Mouse (Mus musculus) liver, adult 2 months (tissue): ENCODE results near the gene Nadk2.

Experiments used
- CTCF ChIP-seq: fragments of 200-500 bp; IDR thresholded peaks from 2 replicates; pipeline ENCODE4 v1.5.1; 2011; ENCODE audit warnings: low read depth, low read length, control low read depth
- POLR2A ChIP-seq: fragments of 200-500 bp; IDR thresholded peaks from 2 replicates; pipeline ENCODE4 v1.6.1; 2011; ENCODE audit warnings: low read length, control low read depth; ENCODE audit not compliant: insufficient read depth; ENCODE audit errors: extremely low read depth

GRCm38 (mm10) chr15:9130772-9131498 lies 59.9 kb downstream of the Nadk2 start:
- no peak for TF ChIP-seq CTCF
- TF ChIP-seq POLR2A: no peak
